Mouse (Mus musculus): ENCODE results near the gene Kti12.

Gene Kti12

GRCm38 (mm10) chr4:108847715-108848504, at the start of gene Kti12:
TSS of gene Kti12 (plus strand) at chr4:108847785.
- DNase-seq (ENCODE audit: low read depth, low spot score) = peak; percentile 94

GRCm38 (mm10) chr4:108798083-108798830, 49.3 kb upstream of the Kti12 start:
- peak; percentile 61 for DNase-seq (ENCODE audit: low read depth, low spot score)

- no peak for DNase-seq (ENCODE audit: low read depth, low spot score)
These were observed 44.0 kb upstream of the Kti12 start for GRCm38 (mm10) chr4:108803535-108803934.

GRCm38 (mm10) chr4:108811142-108811541, 36.4 kb upstream of the Kti12 start:
- DNase-seq (ENCODE audit: low read depth, low spot score) = no peak

GRCm38 (mm10) chr4:108811550-108811949, 36.0 kb upstream of the Kti12 start:
- DNase-seq (ENCODE audit: low read depth, low spot score) = no peak

- DNase-seq (ENCODE audit: low read depth, low spot score) = no peak
These were observed 21.9 kb upstream of the Kti12 start for GRCm38 (mm10) chr4:108825677-108826076.

GRCm38 (mm10) chr4:108826096-108826495, 21.5 kb upstream of the Kti12 start:
- no peak for DNase-seq (ENCODE audit: low read depth, low spot score)

GRCm38 (mm10) chr4:108826643-108827042, 20.9 kb upstream of the Kti12 start:
- no peak for DNase-seq (ENCODE audit: low read depth, low spot score)

GRCm38 (mm10) chr4:108830698-108831097, 16.9 kb upstream of the Kti12 start:
- DNase-seq (ENCODE audit: low read depth, low spot score) = no peak

- peak; percentile 97 for DNase-seq (ENCODE audit: low read depth, low spot score)
These were observed 14.4 kb upstream of the Kti12 start, which contains the start of gene Btf3l4 for GRCm38 (mm10) chr4:108832916-108833827. TSS of gene Btf3l4 (minus strand) at chr4:108833614.

- no peak for DNase-seq (ENCODE audit: low read depth, low spot score)
These were observed 13.8 kb upstream of the Kti12 start for GRCm38 (mm10) chr4:108833828-108834114.

GRCm38 (mm10) chr4:108834115-108834970, 13.2 kb upstream of the Kti12 start, which contains the start of gene Txndc12:
TSS of gene Txndc12 (plus strand) at chr4:108834601.
- DNase-seq (ENCODE audit: low read depth, low spot score) = peak; percentile 97

GRCm38 (mm10) chr4:108834971-108835311, 12.6 kb upstream of the Kti12 start:
- no peak for DNase-seq (ENCODE audit: low read depth, low spot score)

- peak; percentile 31 for DNase-seq (ENCODE audit: low read depth, low spot score)
These were observed 12.1 kb upstream of the Kti12 start for GRCm38 (mm10) chr4:108835496-108835895.

- no peak for DNase-seq (ENCODE audit: low read depth, low spot score)
These were observed 9.6 kb upstream of the Kti12 start for GRCm38 (mm10) chr4:108838031-108838430.

GRCm38 (mm10) chr4:108841920-108842578, 5.5 kb upstream of the Kti12 start:
- no peak for DNase-seq (ENCODE audit: low read depth, low spot score)

- peak; percentile 48 for DNase-seq (ENCODE audit: low read depth, low spot score)
These were observed 4.2 kb upstream of the Kti12 start for GRCm38 (mm10) chr4:108843336-108843735.

GRCm38 (mm10) chr4:108845824-108846569, 1.6 kb upstream of the Kti12 start:
- DNase-seq (ENCODE audit: low read depth, low spot score) = no peak

- DNase-seq (ENCODE audit: low read depth, low spot score) = no peak
These were observed 892 bp downstream of the Kti12 start, which contains the start of gene A730015C16Rik for GRCm38 (mm10) chr4:108848505-108848848. TSS of gene A730015C16Rik (minus strand) at chr4:108848619.

- DNase-seq (ENCODE audit: low read depth, low spot score) = no peak
These were observed 19.2 kb downstream of the Kti12 start for GRCm38 (mm10) chr4:108866806-108867205.
